Mouse (Mus musculus) macrophage (primary cell): ENCODE results near the gene Cx3cl1. TPM values are rescaled to one million over a fixed set of nuclear protein-coding genes. Genes with fewer than 3 reads are reported as not detected.

Experiments
- H3K27ac ChIP-seq: fragments of 350-480 bp; formaldehyde crosslinking; 2 replicates; pipeline ENCODE4 v1.9.0; 2021
- H3K36me3 ChIP-seq: fragments of 350-480 bp; formaldehyde crosslinking; 2 replicates; pipeline ENCODE4 v1.9.0; 2021; ENCODE audit errors: inconsistent target
- H3K4me3 ChIP-seq: fragments of 350-480 bp; formaldehyde crosslinking; 2 replicates; pipeline ENCODE4 v1.9.0; 2021; ENCODE audit errors: inconsistent target
- H3K79me2 ChIP-seq: fragments of 350-480 bp; formaldehyde crosslinking; 2 replicates; pipeline ENCODE4 v1.9.0; 2021; ENCODE audit errors: inconsistent target
- WGBS: methylation state at CpG from one replicate; pipeline ENCODE4 v1.1.7; 2026; ENCODE audit warnings: inconsistent platforms; ENCODE audit not compliant: missing documents; 5-methylcytosine and 5-hydroxymethylcytosine counted together
- polyA plus RNA-seq: library from polyadenylated mRNA; stranded (reverse); fragments of 250-400 nt; gene quantifications from 3 replicates; pipeline ENCODE4 v1.2.4, GENCODE M21; 2018; ENCODE audit warnings: inconsistent platforms
- total RNA-seq, 78 experiments: library from RNA; depleted of rRNA; stranded (reverse); fragments of 250-400 nt; gene quantifications; 1 replicate in 9 of 78; 2 replicates in 24 of 78; 3 replicates in 43 of 78; 4 replicates in 2 of 78; pipeline ENCODE4 v1.2.4; 2018; ENCODE audit warnings: inconsistent platforms in 56 of 78

The Cx3cl1 gene
- 1 to 10 TPM in 5 of 26 experiments, under 1 TPM in 7, not detected in 14; 0.25 to 2.9 (median 0.72) TPM for total RNA-seq (2018; cell fraction: chromatin; rRNA removed)
- 1 to 10 TPM in 4 of 26 experiments, under 1 TPM in 22; 0.10 to 2.5 (median 0.37) TPM for total RNA-seq (2018; cell fraction: cytosol; rRNA removed)
- 1 to 10 TPM in 13 of 26 experiments, under 1 TPM in 11, not detected in 2; 0.11 to 4.9 (median 1.1) TPM for total RNA-seq (2018; cell fraction: nucleus; rRNA removed)
- polyA plus RNA-seq: 0.32 to 0.77 TPM (median 0.51 TPM) in 3 replicates

DNA sequence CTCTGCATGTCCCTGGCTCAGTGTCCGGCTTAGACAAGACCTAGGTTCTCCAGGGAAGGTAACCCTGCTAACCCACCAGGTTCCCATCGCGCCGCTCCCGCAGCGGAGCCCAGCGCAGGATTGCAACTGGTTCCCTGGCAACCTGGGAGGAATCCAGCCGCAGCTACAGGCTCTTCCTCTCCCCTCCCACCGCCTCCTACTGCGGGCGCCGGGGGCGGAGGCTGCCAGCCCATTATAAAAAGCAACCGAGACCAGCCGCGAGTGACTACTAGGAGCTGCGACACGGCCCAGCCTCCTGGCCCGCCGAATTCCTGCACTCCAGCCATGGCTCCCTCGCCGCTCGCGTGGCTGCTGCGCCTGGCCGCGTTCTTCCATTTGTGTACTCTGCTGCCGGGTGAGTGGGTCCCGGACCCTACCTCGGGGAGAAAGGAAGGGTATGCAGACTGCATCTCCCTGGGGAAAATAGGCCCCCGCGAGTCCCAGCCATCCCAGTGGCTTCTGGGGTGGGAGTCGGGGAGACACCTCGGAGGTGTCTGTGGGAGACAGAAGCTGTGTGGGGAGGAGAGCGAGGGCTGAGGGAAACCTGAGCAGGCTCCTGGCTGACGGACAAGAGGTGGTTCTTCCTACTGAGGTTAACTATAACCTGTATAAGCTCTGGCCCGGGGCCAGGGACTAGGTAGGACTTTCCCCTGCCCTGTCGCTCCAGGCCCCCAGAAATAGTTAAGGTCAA lies at the start of gene Cx3cl1:
Gene Cx3cl1, plus strand, starts transcription at position 69 of the 730 bp plus-strand sequence.
- Histone ChIP-seq H3K79me2 (no peaks in the 10 kb centered on the region), H3K27ac (no peak within 1 kb of the TSS), H3K36me3 (no peaks in the 10 kb centered on the region), H3K4me3 (no peak within 1 kb of the TSS; the same call in 1 of the 2 replicates)
- WGBS: 4% methylated on average over 37 of the region's 38 CpGs

GRCm38 (mm10) chr8:94725998-94726397 lies 45.8 kb upstream of the Cx3cl1 start:
- Histone ChIP-seq H3K79me2 (no peaks in the 10 kb centered on the region), H3K4me3 (no peak overlapping the region), H3K36me3 (no peaks in the 10 kb centered on the region), H3K27ac (no peak overlapping the region)
- WGBS: 62% methylated on average over 5 of the region's 5 CpGs

DNA sequence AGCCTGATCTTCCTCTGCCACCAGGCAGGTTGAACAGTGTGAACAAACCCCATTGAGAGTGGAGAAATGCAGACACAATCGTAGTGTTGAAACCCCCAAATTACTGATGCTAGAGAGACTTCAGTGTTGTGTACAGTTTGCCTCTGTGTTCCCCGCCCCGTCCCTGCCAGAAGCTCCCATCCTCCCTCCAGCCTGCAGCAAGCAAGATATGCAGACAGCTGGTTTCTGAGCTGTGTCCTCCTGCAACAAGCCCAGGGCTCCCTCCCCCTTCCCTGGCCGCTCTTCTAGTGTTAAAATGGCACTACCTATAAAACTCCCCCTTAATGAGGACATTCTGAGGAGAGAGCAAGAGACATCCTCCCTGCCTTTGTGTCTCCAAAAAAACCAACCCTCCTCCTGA lies 42.5 kb upstream of the Cx3cl1 start:
- H3K4me3 ChIP-seq: no peak overlapping the region
- H3K36me3 ChIP-seq: no peaks in the 10 kb centered on the region
- 95% methylated on average over 4 of the region's 4 CpGs for WGBS
- no peak overlapping the region for H3K27ac ChIP-seq
- no peaks in the 10 kb centered on the region for H3K79me2 ChIP-seq

DNA sequence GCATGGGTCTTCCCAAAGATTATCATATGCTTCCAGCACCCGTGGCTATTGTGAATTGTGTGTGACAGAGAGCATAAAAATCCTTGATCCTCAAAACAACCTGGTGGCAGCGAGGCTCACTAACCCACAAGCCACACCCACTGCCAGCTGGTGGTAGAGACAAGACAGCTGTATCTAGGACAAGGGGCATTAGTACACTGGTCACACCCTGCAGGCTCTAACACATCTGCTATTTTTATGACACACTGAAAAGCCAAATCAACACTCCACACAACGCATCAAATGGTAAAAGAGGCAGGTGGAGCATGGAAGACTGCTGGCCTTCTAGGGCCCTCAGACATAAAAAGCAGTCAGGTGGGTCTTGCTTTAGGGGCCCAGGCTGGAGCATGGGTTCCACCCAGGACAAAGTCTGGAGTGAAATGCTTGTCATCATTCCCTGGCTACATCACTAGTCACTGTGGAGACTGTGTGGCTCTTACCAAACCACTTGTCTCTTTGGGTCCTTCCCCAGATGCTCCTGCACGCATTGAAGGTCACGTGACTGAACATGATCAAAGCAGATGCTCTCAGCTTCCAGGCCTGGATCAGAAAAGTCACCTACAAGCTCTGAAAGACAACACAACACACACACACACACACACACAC lies 37.9 kb upstream of the Cx3cl1 start:
- H3K4me3 ChIP-seq: no peak overlapping the region
- WGBS: 51% methylated on average over 5 of the region's 5 CpGs
- H3K27ac ChIP-seq: no peak overlapping the region

GRCm38 (mm10) chr8:94734735-94735350 lies 37.0 kb upstream of the Cx3cl1 start:
- Histone ChIP-seq H3K4me3 (no peak overlapping the region), H3K27ac (no peak overlapping the region), H3K36me3 (no peaks in the 10 kb centered on the region), H3K79me2 (no peaks in the 10 kb centered on the region)
- 91% methylated on average over 7 of the region's 7 CpGs for WGBS

More for the DNA sequence above, 37.9 kb upstream of the Cx3cl1 start:
- no peaks in the 10 kb centered on the region for H3K79me2 ChIP-seq
- no peaks in the 10 kb centered on the region for H3K36me3 ChIP-seq

DNA sequence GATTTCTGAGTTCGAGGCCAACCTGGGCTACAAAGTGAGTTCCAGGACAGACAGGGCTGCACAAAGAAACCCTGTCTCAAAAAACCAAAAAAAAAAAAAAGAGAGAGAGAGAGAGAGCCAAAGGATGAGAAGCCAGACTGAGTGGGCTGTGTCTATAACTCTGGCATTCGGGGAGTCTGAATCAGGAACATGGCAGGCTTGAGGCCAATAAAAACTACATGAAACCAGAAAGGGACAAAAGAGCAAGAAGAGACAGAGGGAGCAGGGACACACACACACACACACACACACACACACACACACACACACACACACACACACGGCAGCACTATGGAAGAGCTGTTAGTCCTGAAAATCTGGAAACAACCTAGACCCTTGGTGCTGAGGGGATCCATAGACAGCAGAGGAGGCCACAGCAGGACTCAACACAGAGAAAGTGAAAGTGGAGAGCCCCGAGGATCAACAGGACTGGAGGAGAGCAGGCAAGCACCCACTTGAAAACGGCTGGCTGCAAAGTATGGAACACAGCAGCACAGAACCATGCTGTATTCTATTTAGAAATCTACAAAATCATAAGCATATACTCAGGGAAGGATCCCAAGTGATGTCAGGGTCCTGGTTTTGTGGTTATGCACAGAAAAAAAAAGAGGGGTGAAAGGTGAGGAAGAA lies 36.2 kb upstream of the Cx3cl1 start:
- H3K36me3 ChIP-seq: no peaks in the 10 kb centered on the region
- no peak overlapping the region for H3K4me3 ChIP-seq
- no peaks in the 10 kb centered on the region for H3K79me2 ChIP-seq
- no peak overlapping the region for H3K27ac ChIP-seq
- 42% methylated on average over 5 of the region's 5 CpGs for WGBS

- H3K4me3 ChIP-seq: no peak overlapping the region
- H3K36me3 ChIP-seq: no peaks in the 10 kb centered on the region
- 55% methylated on average over 6 of the region's 6 CpGs for WGBS
- no peak overlapping the region for H3K27ac ChIP-seq
- no peaks in the 10 kb centered on the region for H3K79me2 ChIP-seq
These were observed 32.0 kb upstream of the Cx3cl1 start for GRCm38 (mm10) chr8:94739829-94740228.

DNA sequence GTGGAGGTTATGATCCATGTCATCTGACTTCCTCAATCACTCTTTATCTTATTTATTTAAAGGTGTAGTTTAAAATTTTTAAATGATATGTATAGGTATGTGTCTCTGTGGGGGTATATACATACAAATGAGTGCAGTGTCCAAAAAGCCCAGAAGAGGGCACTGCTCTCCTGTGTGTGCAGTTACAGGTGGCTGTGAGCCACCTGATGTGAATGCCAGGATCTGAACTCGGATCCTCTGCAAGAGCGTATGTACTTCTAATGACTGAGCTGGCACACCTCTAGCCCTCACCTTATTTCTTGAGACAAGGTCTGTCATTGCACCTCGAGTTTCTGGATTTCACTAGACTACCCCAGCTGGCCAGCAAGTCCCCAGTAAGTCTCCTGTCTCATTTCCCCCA lies 31.2 kb upstream of the Cx3cl1 start:
- no peak overlapping the region for H3K4me3 ChIP-seq

DNA sequence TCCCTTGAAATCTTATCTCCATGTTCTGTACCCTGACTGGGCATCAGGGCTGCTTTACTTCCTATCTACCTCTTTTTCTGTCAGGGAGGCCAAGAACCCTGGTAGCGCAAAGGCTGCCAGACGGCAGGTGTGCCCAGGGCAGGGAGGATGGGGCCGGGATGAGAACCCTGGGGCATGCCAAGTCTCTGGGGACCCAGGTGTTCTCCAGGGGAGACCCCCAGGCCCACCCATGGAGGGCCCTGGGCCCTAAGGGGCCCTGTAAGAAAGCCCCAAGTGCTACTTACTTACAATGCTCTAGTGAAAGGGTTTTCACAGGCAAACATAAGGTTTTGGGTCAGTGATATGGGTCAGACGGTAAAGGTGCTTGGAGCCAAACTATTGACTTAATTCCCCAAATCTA lies 30.1 kb upstream of the Cx3cl1 start:
- WGBS: 86% methylated on average over 4 of the region's 4 CpGs
- H3K27ac ChIP-seq: no peak overlapping the region
- no peaks in the 10 kb centered on the region for H3K79me2 ChIP-seq
- no peaks in the 10 kb centered on the region for H3K36me3 ChIP-seq
- no peak overlapping the region for H3K4me3 ChIP-seq

More for the DNA sequence above, 31.2 kb upstream of the Cx3cl1 start:
- WGBS: 97% methylated on average over 3 of the region's 3 CpGs
- H3K79me2 ChIP-seq: no peaks in the 10 kb centered on the region
- H3K27ac ChIP-seq: no peak overlapping the region
- no peaks in the 10 kb centered on the region for H3K36me3 ChIP-seq

DNA sequence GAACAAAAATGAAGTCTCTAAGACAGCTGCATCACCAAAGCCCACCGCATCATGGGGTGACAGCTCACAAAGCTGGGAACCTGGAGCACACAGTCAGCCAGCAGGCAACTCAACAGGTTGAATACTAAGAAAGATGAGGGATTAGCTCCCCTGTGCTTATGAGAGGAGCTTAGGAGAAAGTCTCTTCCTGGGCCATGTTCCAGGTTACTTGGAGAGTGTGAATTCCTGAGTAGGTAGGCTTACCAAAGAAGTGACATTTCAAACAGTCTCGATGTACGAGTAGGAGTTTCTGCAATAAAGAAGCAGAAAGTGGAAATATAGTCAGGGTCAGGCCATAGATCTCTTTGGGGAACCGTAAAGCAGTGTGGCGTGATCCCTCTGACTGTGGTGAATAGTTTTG lies 27.3 kb upstream of the Cx3cl1 start:
- WGBS: 88% methylated on average over 5 of the region's 5 CpGs
- Histone ChIP-seq H3K36me3 (no peaks in the 10 kb centered on the region), H3K27ac (no peak overlapping the region), H3K79me2 (no peaks in the 10 kb centered on the region), H3K4me3 (no peak overlapping the region)

DNA sequence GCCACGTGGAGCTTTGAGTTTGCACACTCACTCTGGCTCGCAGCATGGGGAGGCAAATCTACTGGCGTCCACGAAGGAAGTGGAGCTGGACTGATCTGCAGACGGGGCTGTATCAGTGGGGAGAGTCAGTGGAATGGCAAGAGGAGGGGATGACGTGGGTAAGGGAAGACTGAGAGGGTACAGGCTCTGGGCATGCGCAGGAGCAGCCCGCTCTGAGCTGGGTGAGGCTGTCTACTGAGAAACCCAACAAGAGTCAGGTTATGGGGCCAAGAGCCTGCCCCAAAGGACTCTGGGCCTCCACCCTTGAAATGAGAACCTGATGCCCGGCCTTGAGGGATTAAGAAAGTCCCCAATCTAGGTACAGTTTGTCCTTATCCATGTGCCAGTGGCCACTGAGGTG lies 26.8 kb upstream of the Cx3cl1 start:
- Histone ChIP-seq H3K4me3 (no peak overlapping the region), H3K27ac (no peak overlapping the region), H3K79me2 (no peaks in the 10 kb centered on the region), H3K36me3 (no peaks in the 10 kb centered on the region)
- WGBS: 88% methylated on average over 9 of the region's 9 CpGs

DNA sequence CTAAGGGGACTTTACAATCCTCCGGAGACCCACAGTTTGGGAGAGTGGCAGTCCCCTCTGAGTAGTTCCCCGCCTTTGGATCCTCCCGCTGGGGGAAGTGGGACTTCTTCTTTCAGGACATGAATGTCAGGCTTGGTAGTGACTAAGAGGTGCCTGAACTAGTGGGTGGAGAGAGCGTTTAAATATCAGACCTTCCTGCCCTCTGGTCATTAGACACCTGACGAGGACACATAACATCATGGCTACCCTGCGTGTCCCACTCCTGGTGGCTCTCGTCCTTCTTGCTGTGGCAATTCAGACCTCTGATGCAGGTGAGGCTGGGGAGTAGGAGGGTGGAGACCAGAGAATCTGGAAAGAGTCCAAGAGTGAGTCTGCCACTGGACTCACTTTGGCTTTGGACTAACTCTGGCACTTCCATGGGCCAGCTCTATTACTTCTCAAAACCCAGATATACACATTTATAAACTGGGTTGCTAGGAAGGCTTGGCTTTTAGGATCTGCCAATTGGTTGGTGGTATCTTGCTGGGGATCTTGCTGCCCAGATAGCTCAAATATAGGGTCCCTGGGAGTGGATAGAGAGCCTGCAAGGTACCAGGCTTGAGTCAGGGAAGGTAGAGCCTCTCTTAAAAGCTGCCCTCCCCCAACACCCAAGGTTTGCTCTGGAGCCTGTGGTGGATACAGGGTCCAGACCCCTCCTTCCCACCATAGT lies 26.2 kb upstream of the Cx3cl1 start, which contains the start of gene Ccl22:
Gene Ccl22, plus strand, starts transcription at position 115 of the 709 bp plus-strand sequence.
- H3K36me3 ChIP-seq: no peaks in the 10 kb centered on the region
- H3K4me3 ChIP-seq: no peak within 1 kb of the TSS
- no peak within 1 kb of the TSS for H3K27ac ChIP-seq
- no peaks in the 10 kb centered on the region for H3K79me2 ChIP-seq
- WGBS: 77% methylated on average over 7 of the region's 7 CpGs

GRCm38 (mm10) chr8:94746832-94747231 lies 25.0 kb upstream of the Cx3cl1 start:
- 93% methylated on average over 8 of the region's 8 CpGs for WGBS
- H3K79me2 ChIP-seq: no peaks in the 10 kb centered on the region
- H3K36me3 ChIP-seq: no peaks in the 10 kb centered on the region
- H3K27ac ChIP-seq: no peak overlapping the region
- H3K4me3 ChIP-seq: no peak overlapping the region

GRCm38 (mm10) chr8:94748363-94748762 lies 23.4 kb upstream of the Cx3cl1 start:
- no peaks in the 10 kb centered on the region for H3K36me3 ChIP-seq
- WGBS: 76% methylated on average over 4 of the region's 4 CpGs
- H3K27ac ChIP-seq: no peak overlapping the region
- no peaks in the 10 kb centered on the region for H3K79me2 ChIP-seq
- no peak overlapping the region for H3K4me3 ChIP-seq
